Mouse (Mus musculus) olfactory bulb, adult 2 months (tissue): ENCODE measurements around the gene Acvr1b. TPM values are rescaled to one million over a fixed set of nuclear protein-coding genes. Genes with fewer than 3 reads are reported as not detected.

Experiments
- H3K27ac ChIP-seq: fragments of 200-500 bp; 2 replicates; pipeline ENCODE4 v1.5.1; 2012; ENCODE audit warnings: low read depth, low read length; ENCODE audit not compliant: insufficient read depth
- H3K4me1 ChIP-seq: fragments of 200-500 bp; 2 replicates; pipeline ENCODE4 v1.6.1; 2012; ENCODE audit warnings: low read length; ENCODE audit not compliant: control insufficient read depth, insufficient read depth
- H3K4me3 ChIP-seq: fragments of 200-500 bp; 2 replicates; pipeline ENCODE4 v1.5.1; 2012; ENCODE audit warnings: mild to moderate bottlenecking, low read depth, low read length, moderate library complexity; ENCODE audit not compliant: insufficient read depth
- CTCF ChIP-seq: fragments of 200-500 bp; IDR thresholded peaks from 2 replicates; pipeline ENCODE4 v1.5.1; 2012; ENCODE audit warnings: low read depth, mild to moderate bottlenecking, low read length, moderate library complexity; ENCODE audit not compliant: insufficient read depth
- POLR2A ChIP-seq: fragments of 200-500 bp; IDR thresholded peaks from 2 replicates; pipeline ENCODE4 v1.6.1; 2012; ENCODE audit warnings: mild to moderate bottlenecking, low read depth, low read length, moderate library complexity; ENCODE audit not compliant: insufficient read depth
- WGBS: fragments of 180-500 bp; shearing (Covaris S2); methylation state at CpG from one replicate; pipeline ENCODE4 v1.1.7; 2018; 5-methylcytosine and 5-hydroxymethylcytosine counted together
- polyA plus RNA-seq: library from polyadenylated mRNA; stranded (reverse); fragments of >200 nt; gene quantifications from 2 replicates; pipeline ENCODE4 v1.2.4, GENCODE M21; 2012; ENCODE audit warnings: low replicate concordance; ENCODE audit not compliant: missing spikeins, insufficient read depth, insufficient read length

Gene Acvr1b
- polyA plus RNA-seq, 1 experiment = not detected

- TF ChIP-seq POLR2A = no peak
- no peak for TF ChIP-seq CTCF
- WGBS = 42% methylated on average over 8 of the region's 8 CpGs
- H3K4me1 ChIP-seq = peaks cover 39% of the 10 kb centered on the region
- no peak overlapping the region for H3K27ac ChIP-seq
- H3K4me3 ChIP-seq = no peak overlapping the region
Measured at GRCm38 (mm10) chr15:101242645-101243044, 68.8 kb downstream of the Acvr1b start.

- H3K4me1 ChIP-seq = peaks cover 36% of the 10 kb centered on the region
- H3K27ac ChIP-seq = no peak overlapping the region
- 70% methylated on average over 3 of the region's 3 CpGs for WGBS
- H3K4me3 ChIP-seq = no peak overlapping the region
- no peak for TF ChIP-seq POLR2A
- no peak for TF ChIP-seq CTCF
Measured at GRCm38 (mm10) chr15:101244012-101244411, 70.1 kb downstream of the Acvr1b start.

GRCm38 (mm10) chr15:101246231-101247154, 72.6 kb downstream of the Acvr1b start:
- 1% methylated on average over 56 of the region's 56 CpGs for WGBS
- TF ChIP-seq CTCF (no peak), POLR2A (peak; percentile 65; the same call in 1 of the 2 replicates)
- Histone ChIP-seq H3K27ac (peak overlapping the region; percentile 92), H3K4me1 (peaks cover 23% of the 10 kb centered on the region), H3K4me3 (peak overlapping the region; percentile 51)

GRCm38 (mm10) chr15:101247155-101247498, 73.3 kb downstream of the Acvr1b start:
- WGBS = 85% methylated on average over 1 of the region's 1 CpGs
- TF ChIP-seq CTCF (no peak), POLR2A (no peak)
- peaks cover 18% of the 10 kb centered on the region for H3K4me1 ChIP-seq
- no peak overlapping the region for H3K4me3 ChIP-seq
- H3K27ac ChIP-seq = 0 out of 2 replicates have a peak overlapping the region, but pooled peaks have one; percentile 42

GRCm38 (mm10) chr15:101248029-101248710, 74.3 kb downstream of the Acvr1b start:
- TF ChIP-seq CTCF = no peak
- TF ChIP-seq POLR2A = no peak
- no peak overlapping the region for H3K4me3 ChIP-seq
- peak overlapping the region; percentile 49 for H3K27ac ChIP-seq
- 51% methylated on average over 5 of the region's 5 CpGs for WGBS
- peaks cover 16% of the 10 kb centered on the region for H3K4me1 ChIP-seq

- Histone ChIP-seq H3K27ac (no peak overlapping the region), H3K4me3 (no peak overlapping the region), H3K4me1 (peaks cover 24% of the 10 kb centered on the region)
- TF ChIP-seq CTCF = no peak
- WGBS = 72% methylated on average over 9 of the region's 9 CpGs
Measured at GRCm38 (mm10) chr15:101250220-101250800, 76.4 kb downstream of the Acvr1b start.

- Histone ChIP-seq H3K4me1 (peaks cover 29% of the 10 kb centered on the region), H3K27ac (no peak overlapping the region), H3K4me3 (no peak overlapping the region)
- TF ChIP-seq POLR2A (no peak), CTCF (no peak)
- WGBS = 92% methylated on average over 5 of the region's 5 CpGs
Measured at GRCm38 (mm10) chr15:101251930-101252329, 78.1 kb downstream of the Acvr1b start.

- TF ChIP-seq CTCF = no peak
- no peak for TF ChIP-seq POLR2A
- Histone ChIP-seq H3K4me1 (peaks cover 28% of the 10 kb centered on the region), H3K27ac (no peak overlapping the region), H3K4me3 (no peak overlapping the region)
- 86% methylated on average over 6 of the region's 6 CpGs for WGBS
Measured at GRCm38 (mm10) chr15:101252614-101253013, 78.7 kb downstream of the Acvr1b start.

- 38% methylated on average over 3 of the region's 3 CpGs for WGBS
- Histone ChIP-seq H3K27ac (peak overlapping the region; percentile 83), H3K4me3 (peak overlapping the region; percentile 70), H3K4me1 (peaks cover 28% of the 10 kb centered on the region)
- TF ChIP-seq CTCF (no peak), POLR2A (no peak)
Measured at GRCm38 (mm10) chr15:101253563-101253885, 79.7 kb downstream of the Acvr1b start.
